Mouse (Mus musculus) embryonic facial prominence, embryonic 13.5 days (tissue): ENCODE data around the gene Eef2k. TPM values are rescaled to one million over a fixed set of nuclear protein-coding genes. Genes with fewer than 3 reads are reported as not detected.

Source experiments
- ATAC-seq: fragments of 200-750 bp; cut with Nextera tagmentation; 2 replicates; pipeline ENCODE4 v1.8.0; 2017; ENCODE audit warnings: low read depth; ENCODE audit not compliant: insufficient number of reproducible peaks, insufficient read depth, low FRiP score, low TSS enrichment
- H3K27ac ChIP-seq: fragments of 300-500 bp; sonication (generic); 2 replicates; pipeline ENCODE4 v1.5.1; 2015; ENCODE audit warnings: moderate library complexity, mild to moderate bottlenecking, inconsistent platforms
- H3K27me3 ChIP-seq: fragments of 300-500 bp; sonication (generic); 2 replicates; pipeline ENCODE4 v1.6.1; 2015; ENCODE audit warnings: mild to moderate bottlenecking, inconsistent platforms
- H3K36me3 ChIP-seq: fragments of 300-500 bp; sonication (generic); 2 replicates; pipeline ENCODE4 v1.6.1; 2015; ENCODE audit warnings: mild to moderate bottlenecking, inconsistent platforms
- H3K4me1 ChIP-seq: fragments of 300-500 bp; sonication (generic); 2 replicates; pipeline ENCODE4 v1.6.1; 2015; ENCODE audit warnings: inconsistent platforms
- H3K4me2 ChIP-seq: fragments of 300-500 bp; sonication (generic); 2 replicates; pipeline ENCODE4 v1.6.1; 2015; ENCODE audit warnings: moderate library complexity, mild to moderate bottlenecking, inconsistent platforms
- H3K4me3 ChIP-seq: fragments of 300-500 bp; sonication (generic); 2 replicates; pipeline ENCODE4 v1.5.1; 2015; ENCODE audit warnings: mild to moderate bottlenecking, inconsistent platforms
- H3K9ac ChIP-seq: fragments of 300-500 bp; sonication (generic); 2 replicates; pipeline ENCODE4 v1.6.1; 2015; ENCODE audit warnings: mild to moderate bottlenecking, inconsistent platforms
- H3K9me3 ChIP-seq: fragments of 300-500 bp; sonication (generic); 2 replicates; pipeline ENCODE4 v1.6.1; 2016; ENCODE audit warnings: inconsistent platforms
- WGBS: fragments of 180-500 bp; shearing (Covaris S2); methylation state at CpG from one replicate; pipeline ENCODE4 v1.1.7; 2015; ENCODE audit warnings: mixed read lengths; 5-methylcytosine and 5-hydroxymethylcytosine counted together
- polyA plus RNA-seq: library from polyadenylated mRNA; unstranded; fragments of >200 nt; fragmentation: Nextera tagmentation; extraction: Ambion mirVana; gene quantifications from 2 replicates; pipeline ENCODE4 v1.2.1, GENCODE M21; 2015

The Eef2k gene
- polyA plus RNA-seq, 1 experiment from 2014 or later: 39.4 TPM

GRCm38 (mm10) chr7:120869883-120870282 lies 27.3 kb downstream of the Eef2k start:
- no peak overlapping the region for H3K4me3 ChIP-seq
- WGBS: 36% methylated on average over 5 of the region's 5 CpGs
- H3K27me3 ChIP-seq: no peaks in the 10 kb centered on the region
- ATAC-seq: no peak; the same call in 1 of the 2 replicates
- peak overlapping the region; percentile 18; the same call in 1 of the 2 replicates for H3K4me2 ChIP-seq
- H3K9me3 ChIP-seq: no peaks in the 10 kb centered on the region
- peaks cover 8% of the 10 kb centered on the region for H3K36me3 ChIP-seq
- H3K4me1 ChIP-seq: peaks cover 45% of the 10 kb centered on the region
- H3K9ac ChIP-seq: no peak overlapping the region
- H3K27ac ChIP-seq: peak overlapping the region; percentile 76

DNA sequence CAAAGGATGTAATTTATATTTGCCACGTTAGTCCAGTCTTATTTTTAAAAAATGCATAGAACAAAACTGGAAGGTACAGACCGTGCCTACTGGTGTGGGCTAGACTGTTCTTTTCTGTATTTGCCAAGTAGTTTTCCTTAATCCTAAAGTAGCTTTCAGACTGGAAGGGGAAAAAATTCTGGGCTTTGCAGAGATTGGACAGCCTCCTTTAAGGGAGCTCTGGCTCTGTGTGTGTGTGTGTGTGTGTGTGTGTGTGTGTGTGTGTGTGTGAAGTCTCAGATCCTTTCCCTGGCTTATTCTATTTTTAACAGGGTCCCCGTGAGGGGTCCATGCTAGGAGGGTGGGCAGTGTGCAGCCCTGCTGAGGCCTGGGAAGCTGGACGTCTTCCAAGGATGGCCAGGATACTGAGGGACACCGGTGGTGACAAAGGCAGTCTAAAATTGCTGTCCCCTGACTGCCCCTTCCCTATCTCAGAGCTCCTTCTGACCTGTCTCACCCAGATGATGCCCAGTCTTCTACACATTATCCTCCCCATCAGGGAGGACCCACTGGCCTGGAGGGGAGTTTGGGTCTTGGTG lies 27.9 kb downstream of the Eef2k start:
- Histone ChIP-seq H3K27me3 (no peaks in the 10 kb centered on the region), H3K9me3 (no peaks in the 10 kb centered on the region), H3K4me3 (no peak overlapping the region), H3K9ac (no peak overlapping the region), H3K4me1 (peaks cover 39% of the 10 kb centered on the region), H3K36me3 (peaks cover 12% of the 10 kb centered on the region), H3K27ac (peak overlapping the region; percentile 76), H3K4me2 (0 out of 2 replicates have a peak overlapping the region, but pooled peaks have one; percentile 18)
- WGBS: 60% methylated on average over 5 of the region's 5 CpGs
- ATAC-seq: no peak

DNA sequence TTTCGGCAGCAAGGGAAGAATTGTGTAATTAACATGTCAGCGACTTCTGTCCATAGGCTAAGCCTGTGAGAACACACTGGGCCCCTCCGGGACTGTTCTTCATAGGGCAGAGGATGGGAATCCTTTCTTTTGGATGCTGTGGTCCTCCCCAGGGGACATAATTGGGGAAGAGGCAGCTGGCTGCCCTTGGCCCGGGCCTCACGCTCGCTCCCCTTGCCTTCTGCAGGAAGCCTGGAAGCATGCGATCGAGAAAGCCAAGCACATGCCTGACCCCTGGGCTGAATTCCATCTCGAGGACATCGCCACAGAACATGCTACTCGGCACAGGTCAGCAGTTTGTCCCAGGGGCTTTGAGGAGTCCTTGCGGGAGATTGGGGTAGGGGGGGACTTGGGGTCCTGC lies 30.5 kb downstream of the Eef2k start:
- no peaks in the 10 kb centered on the region for H3K9me3 ChIP-seq
- H3K27ac ChIP-seq: no peak overlapping the region
- no peak overlapping the region for H3K9ac ChIP-seq
- WGBS: 75% methylated on average over 12 of the region's 12 CpGs
- no peak overlapping the region for H3K4me3 ChIP-seq
- ATAC-seq: no peak
- H3K36me3 ChIP-seq: peaks cover 12% of the 10 kb centered on the region
- H3K4me2 ChIP-seq: no peak overlapping the region
- H3K4me1 ChIP-seq: peaks cover 19% of the 10 kb centered on the region
- no peaks in the 10 kb centered on the region for H3K27me3 ChIP-seq

DNA sequence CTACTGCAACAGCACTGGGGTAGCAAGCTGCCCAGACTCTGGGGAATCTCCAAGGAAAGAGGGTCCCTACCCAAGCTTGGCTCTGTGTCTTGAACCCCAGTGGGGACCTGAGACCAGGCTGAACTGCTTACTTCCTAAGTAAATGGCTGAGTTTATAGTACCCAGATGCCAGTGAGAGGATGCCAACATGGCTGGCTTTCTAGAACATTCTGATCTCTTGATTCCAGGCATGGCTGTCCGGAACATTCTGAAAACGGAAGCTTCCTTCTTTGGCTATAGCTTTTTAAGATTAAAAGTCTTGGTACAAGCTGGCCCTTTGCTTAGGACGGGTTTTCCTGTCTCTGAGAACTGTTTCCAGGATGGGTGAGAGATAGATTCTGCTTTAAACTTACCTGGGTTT lies 31.4 kb downstream of the Eef2k start:
- Histone ChIP-seq H3K9me3 (no peaks in the 10 kb centered on the region), H3K27me3 (no peaks in the 10 kb centered on the region), H3K9ac (no peak overlapping the region), H3K4me3 (no peak overlapping the region), H3K4me2 (no peak overlapping the region), H3K4me1 (peaks cover 18% of the 10 kb centered on the region), H3K27ac (no peak overlapping the region), H3K36me3 (peaks cover 12% of the 10 kb centered on the region)
- ATAC-seq: no peak
- WGBS: 88% methylated on average over 3 of the region's 3 CpGs

GRCm38 (mm10) chr7:120874764-120875539 lies 32.3 kb downstream of the Eef2k start:
- H3K4me3 ChIP-seq: no peak overlapping the region
- H3K4me1 ChIP-seq: peaks cover 9% of the 10 kb centered on the region
- peaks cover 20% of the 10 kb centered on the region for H3K36me3 ChIP-seq
- no peak overlapping the region for H3K4me2 ChIP-seq
- no peak for ATAC-seq
- no peak overlapping the region for H3K27ac ChIP-seq
- H3K9ac ChIP-seq: no peak overlapping the region; the same call in 1 of the 2 replicates
- H3K27me3 ChIP-seq: no peaks in the 10 kb centered on the region
- WGBS: 67% methylated on average over 7 of the region's 7 CpGs
- no peaks in the 10 kb centered on the region for H3K9me3 ChIP-seq

- H3K4me2 ChIP-seq: no peak overlapping the region
- no peak overlapping the region for H3K4me3 ChIP-seq
- peaks cover 28% of the 10 kb centered on the region for H3K36me3 ChIP-seq
- no peaks in the 10 kb centered on the region for H3K27me3 ChIP-seq
- H3K27ac ChIP-seq: no peak overlapping the region
- H3K9ac ChIP-seq: no peak overlapping the region; the same call in 1 of the 2 replicates
- whole genome bisulfite sequencing: 66% methylated on average over 3 of the region's 3 CpGs
- H3K9me3 ChIP-seq: no peaks in the 10 kb centered on the region
- no peak for ATAC-seq
- H3K4me1 ChIP-seq: peaks cover 1% of the 10 kb centered on the region; the same call in 1 of the 2 replicates
These were observed 33.1 kb downstream of the Eef2k start for GRCm38 (mm10) chr7:120875540-120876388.

DNA sequence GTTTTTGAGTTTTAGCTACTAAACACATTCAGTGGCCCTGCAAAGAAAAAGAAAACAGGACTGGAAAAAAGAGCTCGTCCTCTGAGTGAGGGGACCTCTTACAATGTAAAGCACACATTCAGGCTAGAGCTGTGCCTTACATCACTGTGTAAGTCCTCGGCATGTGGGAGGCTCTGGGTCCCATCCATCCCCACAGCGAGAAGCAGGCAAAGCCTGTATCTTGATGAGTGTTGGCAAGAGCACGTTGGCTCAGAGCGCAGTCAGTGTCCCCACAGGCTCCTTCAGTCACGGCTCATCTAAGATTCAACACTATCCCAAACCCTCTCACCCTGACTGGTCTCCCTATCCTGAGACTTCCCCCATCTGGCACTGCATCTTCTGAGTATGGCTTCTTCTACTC lies 35.6 kb downstream of the Eef2k start:
- peaks cover 47% of the 10 kb centered on the region for H3K36me3 ChIP-seq
- no peak overlapping the region for H3K4me2 ChIP-seq
- 71% methylated on average over 6 of the region's 6 CpGs for WGBS
- H3K27me3 ChIP-seq: no peaks in the 10 kb centered on the region
- H3K27ac ChIP-seq: no peak overlapping the region
- H3K4me1 ChIP-seq: no peaks in the 10 kb centered on the region
- no peak overlapping the region for H3K9ac ChIP-seq
- ATAC-seq: no peak
- H3K4me3 ChIP-seq: no peak overlapping the region
- H3K9me3 ChIP-seq: no peaks in the 10 kb centered on the region

DNA sequence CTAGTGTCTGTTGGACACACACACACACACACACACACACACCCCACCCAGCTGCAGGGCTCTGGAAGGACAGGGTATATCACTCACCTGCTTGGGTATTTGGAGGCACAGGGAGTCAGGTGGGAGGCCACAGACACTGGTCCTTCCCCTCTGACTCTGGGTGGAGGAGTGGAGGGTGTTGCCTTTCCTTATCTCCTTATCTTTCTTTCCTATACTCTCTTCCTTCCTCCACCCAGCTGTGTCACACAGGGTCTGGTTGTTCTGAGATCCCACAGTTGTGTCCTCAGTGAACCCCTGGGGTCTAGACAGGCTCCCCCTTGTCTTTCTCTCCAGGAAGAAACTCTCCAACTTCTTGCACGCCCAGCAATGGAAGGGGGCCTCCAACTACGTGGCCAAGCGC lies 37.3 kb downstream of the Eef2k start:
- Histone ChIP-seq H3K4me1 (no peaks in the 10 kb centered on the region), H3K4me2 (no peak overlapping the region), H3K27me3 (no peaks in the 10 kb centered on the region), H3K4me3 (no peak overlapping the region), H3K9ac (no peak overlapping the region), H3K27ac (no peak overlapping the region), H3K36me3 (peaks cover 59% of the 10 kb centered on the region), H3K9me3 (no peaks in the 10 kb centered on the region)
- no peak for ATAC-seq
- WGBS: 96% methylated on average over 3 of the region's 3 CpGs

GRCm38 (mm10) chr7:120880770-120881169 lies 38.1 kb downstream of the Eef2k start:
- H3K4me2 ChIP-seq: no peak overlapping the region
- no peaks in the 10 kb centered on the region for H3K9me3 ChIP-seq
- H3K4me1 ChIP-seq: no peaks in the 10 kb centered on the region
- H3K9ac ChIP-seq: no peak overlapping the region
- peaks cover 63% of the 10 kb centered on the region for H3K36me3 ChIP-seq
- no peaks in the 10 kb centered on the region for H3K27me3 ChIP-seq
- no peak overlapping the region for H3K4me3 ChIP-seq
- no peak for ATAC-seq
- no peak overlapping the region for H3K27ac ChIP-seq
- 94% methylated on average over 4 of the region's 4 CpGs for WGBS

DNA sequence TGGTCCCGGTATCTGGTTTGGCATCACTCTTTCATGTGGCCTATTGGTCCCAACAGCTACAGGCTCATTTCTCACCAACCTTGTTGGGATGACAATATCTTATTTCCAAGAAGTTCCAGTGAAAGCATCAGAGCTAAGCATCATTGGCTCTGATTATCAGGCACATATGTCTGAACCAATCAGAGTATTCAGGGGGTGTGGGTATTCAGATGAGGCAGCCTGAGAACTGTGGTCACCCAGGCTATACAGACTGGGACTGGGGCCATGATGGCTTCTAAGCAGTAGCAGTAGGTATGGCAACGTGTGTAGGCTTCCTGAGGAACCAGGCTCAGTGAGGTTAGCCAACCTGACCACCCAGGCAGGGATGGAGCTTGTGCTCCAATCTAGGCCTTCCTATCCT lies 38.8 kb downstream of the Eef2k start:
- Histone ChIP-seq H3K27ac (no peak overlapping the region), H3K4me1 (no peaks in the 10 kb centered on the region), H3K4me2 (no peak overlapping the region), H3K4me3 (no peak overlapping the region), H3K27me3 (no peaks in the 10 kb centered on the region), H3K36me3 (peaks cover 70% of the 10 kb centered on the region), H3K9me3 (no peaks in the 10 kb centered on the region), H3K9ac (no peak overlapping the region)
- 63% methylated on average over 2 of the region's 2 CpGs for WGBS
- no peak for ATAC-seq

GRCm38 (mm10) chr7:120882674-120883073 lies 40.0 kb downstream of the Eef2k start:
- ATAC-seq: no peak
- H3K4me2 ChIP-seq: no peak overlapping the region

More at GRCm38 (mm10) chr7:120882674-120883073, 40.0 kb downstream of the Eef2k start:
- Histone ChIP-seq H3K4me3 (no peak overlapping the region), H3K27me3 (no peaks in the 10 kb centered on the region), H3K4me1 (no peaks in the 10 kb centered on the region), H3K36me3 (peaks cover 82% of the 10 kb centered on the region), H3K27ac (no peak overlapping the region), H3K9ac (no peak overlapping the region), H3K9me3 (no peaks in the 10 kb centered on the region)
- WGBS: 65% methylated on average over 4 of the region's 4 CpGs
